Mouse (Mus musculus): ENCODE data around the gene Sdhb. TPM values are rescaled to one million over a fixed set of nuclear protein-coding genes. Genes with fewer than 3 reads are reported as not detected.

Sdhb gene
- polyA plus RNA-seq, 1 experiment from 2014 or later, result 401 TPM

- H3K4me1 ChIP-seq (ENCODE audit: control insufficient read depth, insufficient read depth, low read length), result peaks cover 40% of the 10 kb centered on the region
- ATAC-seq (ENCODE audit: insufficient read depth, low FRiP score), result no peak
- 67% methylated on average over 17 of the region's 17 CpGs for whole genome bisulfite sequencing
- H3K27me3 ChIP-seq (ENCODE audit: control insufficient read depth, insufficient read depth, low read length), result no peaks in the 10 kb centered on the region
- H3K9ac ChIP-seq (ENCODE audit: low read length), result peak overlapping the region; percentile 47; the same call in 1 of the 2 replicates
- H3K36me3 ChIP-seq (ENCODE audit: control insufficient read depth, insufficient read depth, low read length), result no peaks in the 10 kb centered on the region
- no peak overlapping the region for H3K4me3 ChIP-seq (replicated peaks; ENCODE audit: low read length)
- no peaks in the 10 kb centered on the region for H3K9me3 ChIP-seq (replicated peaks; ENCODE audit: control insufficient read depth, low read length)
- peak overlapping the region; percentile 37 for H3K4me2 ChIP-seq (ENCODE audit: low read depth, low read length)
- H3K27ac ChIP-seq (ENCODE audit: low read length), result peak overlapping the region; percentile 95
Observed at GRCm38 (mm10) chr4:141020220-141020619, 59.2 kb downstream of the Sdhb start.

DNA sequence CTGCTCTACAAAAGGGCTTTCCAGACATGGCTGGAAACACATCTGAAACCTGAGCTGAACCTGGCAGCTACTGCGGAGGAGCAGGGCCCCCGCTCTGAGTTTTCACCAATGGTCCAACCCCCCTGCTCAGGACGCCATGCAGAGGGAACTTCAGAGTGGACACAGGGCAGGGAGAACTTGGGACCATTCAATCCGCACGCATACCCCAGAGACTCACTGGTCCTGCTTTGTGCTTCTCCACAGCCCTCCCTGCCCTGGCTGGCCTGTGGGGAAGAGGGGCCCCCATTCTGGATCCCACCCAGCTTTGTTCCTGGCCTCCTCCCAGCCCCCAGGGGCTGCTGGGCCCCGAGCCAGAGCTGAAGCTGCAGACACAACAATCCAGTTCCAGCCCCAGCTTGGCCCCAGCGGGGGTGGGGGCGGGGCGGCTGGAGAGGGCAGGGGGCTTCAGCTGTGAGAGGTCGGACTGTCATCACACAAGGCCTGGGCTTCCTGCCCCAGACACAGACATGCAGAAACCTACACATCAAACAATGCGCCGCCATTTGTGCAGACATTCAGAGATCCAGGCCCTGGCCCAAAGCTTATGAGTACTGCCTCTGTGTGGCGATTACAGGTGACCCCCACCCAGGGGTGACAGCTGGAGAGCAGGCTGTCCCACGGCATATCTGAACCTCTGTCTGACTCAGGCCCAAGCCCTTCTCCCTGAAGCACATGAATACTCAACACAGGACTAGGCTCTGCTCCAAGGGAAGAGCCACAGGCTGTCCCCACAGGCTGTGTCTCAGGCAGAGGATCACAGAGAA is 60.0 kb downstream of the Sdhb start:
- Histone ChIP-seq H3K9me3 (replicated peaks; ENCODE audit: control insufficient read depth, low read length) (no peaks in the 10 kb centered on the region), H3K27ac (ENCODE audit: low read length) (peak overlapping the region; percentile 95), H3K4me3 (replicated peaks; ENCODE audit: low read length) (no peak overlapping the region), H3K27me3 (ENCODE audit: control insufficient read depth, insufficient read depth, low read length) (no peaks in the 10 kb centered on the region), H3K4me2 (ENCODE audit: low read depth, low read length) (peak overlapping the region; percentile 37), H3K9ac (ENCODE audit: low read length) (peak overlapping the region; percentile 56), H3K36me3 (ENCODE audit: control insufficient read depth, insufficient read depth, low read length) (no peaks in the 10 kb centered on the region), H3K4me1 (ENCODE audit: control insufficient read depth, insufficient read depth, low read length) (peaks cover 40% of the 10 kb centered on the region)
- peak; percentile 81 for ATAC-seq (ENCODE audit: insufficient read depth, low FRiP score)
- WGBS, result 23% methylated on average over 14 of the region's 14 CpGs

GRCm38 (mm10) chr4:141021614-141021929 is 60.6 kb downstream of the Sdhb start:
- WGBS, result 46% methylated on average over 11 of the region's 11 CpGs
- H3K9ac ChIP-seq (ENCODE audit: low read length), result peak overlapping the region; percentile 56
- no peak for ATAC-seq (ENCODE audit: insufficient read depth, low FRiP score)
- H3K27ac ChIP-seq (ENCODE audit: low read length), result peak overlapping the region; percentile 95
- no peak overlapping the region for H3K4me2 ChIP-seq (ENCODE audit: low read depth, low read length)
- H3K36me3 ChIP-seq (ENCODE audit: control insufficient read depth, insufficient read depth, low read length), result no peaks in the 10 kb centered on the region
- H3K4me1 ChIP-seq (ENCODE audit: control insufficient read depth, insufficient read depth, low read length), result peaks cover 40% of the 10 kb centered on the region
- H3K27me3 ChIP-seq (ENCODE audit: control insufficient read depth, insufficient read depth, low read length), result no peaks in the 10 kb centered on the region
- no peak overlapping the region for H3K4me3 ChIP-seq (replicated peaks; ENCODE audit: low read length)
- no peaks in the 10 kb centered on the region for H3K9me3 ChIP-seq (replicated peaks; ENCODE audit: control insufficient read depth, low read length)

- H3K9me3 ChIP-seq (replicated peaks; ENCODE audit: control insufficient read depth, low read length), result no peaks in the 10 kb centered on the region
- no peak overlapping the region for H3K4me3 ChIP-seq (replicated peaks; ENCODE audit: low read length)
- H3K36me3 ChIP-seq (ENCODE audit: control insufficient read depth, insufficient read depth, low read length), result no peaks in the 10 kb centered on the region
- no peak overlapping the region for H3K4me2 ChIP-seq (ENCODE audit: low read depth, low read length)
- peak overlapping the region; percentile 9; the same call in 1 of the 2 replicates for H3K27ac ChIP-seq (ENCODE audit: low read length)
- no peaks in the 10 kb centered on the region for H3K27me3 ChIP-seq (ENCODE audit: control insufficient read depth, insufficient read depth, low read length)
- no peak for ATAC-seq (ENCODE audit: insufficient read depth, low FRiP score)
- H3K9ac ChIP-seq (ENCODE audit: low read length), result no peak overlapping the region
- H3K4me1 ChIP-seq (ENCODE audit: control insufficient read depth, insufficient read depth, low read length), result peaks cover 40% of the 10 kb centered on the region
- WGBS, result 37% methylated on average over 9 of the region's 9 CpGs
Observed at GRCm38 (mm10) chr4:141024052-141024451, 63.0 kb downstream of the Sdhb start.

DNA sequence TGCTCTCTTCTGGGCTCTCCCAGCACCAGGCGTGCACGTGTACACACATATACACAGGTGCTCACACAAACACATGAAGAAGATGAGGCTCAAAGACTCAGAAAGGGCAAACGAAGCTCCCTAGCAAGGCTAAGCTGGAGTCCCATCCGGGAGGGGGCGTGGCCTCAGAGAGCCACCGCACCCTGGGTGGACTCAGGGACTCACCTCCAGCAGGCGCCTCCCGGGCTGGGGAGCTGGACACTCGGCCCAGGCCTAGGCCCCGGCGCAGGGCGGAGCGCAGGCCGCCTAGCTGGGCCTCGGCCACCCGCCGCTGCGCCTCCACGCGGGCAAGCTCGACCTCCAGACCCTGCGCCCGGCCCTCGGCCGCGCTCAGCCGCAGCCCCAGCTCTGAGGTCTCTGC is 64.0 kb downstream of the Sdhb start:
- Histone ChIP-seq H3K27me3 (ENCODE audit: control insufficient read depth, insufficient read depth, low read length) (no peaks in the 10 kb centered on the region), H3K9me3 (replicated peaks; ENCODE audit: control insufficient read depth, low read length) (no peaks in the 10 kb centered on the region), H3K4me1 (ENCODE audit: control insufficient read depth, insufficient read depth, low read length) (peaks cover 34% of the 10 kb centered on the region), H3K36me3 (ENCODE audit: control insufficient read depth, insufficient read depth, low read length) (no peaks in the 10 kb centered on the region), H3K9ac (ENCODE audit: low read length) (no peak overlapping the region), H3K4me2 (ENCODE audit: low read depth, low read length) (no peak overlapping the region), H3K4me3 (replicated peaks; ENCODE audit: low read length) (no peak overlapping the region), H3K27ac (ENCODE audit: low read length) (no peak overlapping the region)
- 74% methylated on average over 27 of the region's 27 CpGs for WGBS
- no peak for ATAC-seq (ENCODE audit: insufficient read depth, low FRiP score)

Other genes with a start within 250 kb of the Sdhb start
- 0.05 and 0.21 TPM in 2 replicates for gene Padi6, start 218.6 kb upstream of the Sdhb start, polyA plus RNA-seq (2015; fragmentation: Nextera tagmentation; extraction: Ambion mirVana)
- 2.0 and 2.4 TPM in 2 replicates for gene Padi4, start 187.0 kb upstream of the Sdhb start, polyA plus RNA-seq (2015; fragmentation: Nextera tagmentation; extraction: Ambion mirVana)
- 0.09 and 0.18 TPM in 2 replicates for gene Padi3, start 150.6 kb upstream of the Sdhb start, polyA plus RNA-seq (2015; fragmentation: Nextera tagmentation; extraction: Ambion mirVana)
- gene Padi1, start 115.4 kb upstream of the Sdhb start, polyA plus RNA-seq (2015; fragmentation: Nextera tagmentation; extraction: Ambion mirVana), result 0.31 and 0.91 TPM in 2 replicates
- 3.2 and 4.0 TPM in 2 replicates for gene Padi2, start 54.9 kb upstream of the Sdhb start, polyA plus RNA-seq (2015; fragmentation: Nextera tagmentation; extraction: Ambion mirVana)
- gene Atp13a2, start 25.7 kb downstream of the Sdhb start, polyA plus RNA-seq (2015; fragmentation: Nextera tagmentation; extraction: Ambion mirVana), result 37.9 and 41.7 TPM in 2 replicates
- gene Mfap2, start 49.2 kb downstream of the Sdhb start, polyA plus RNA-seq (2015; fragmentation: Nextera tagmentation; extraction: Ambion mirVana), result 423 and 500 TPM in 2 replicates
- gene Crocc, start 99.3 kb downstream of the Sdhb start, polyA plus RNA-seq (2015; fragmentation: Nextera tagmentation; extraction: Ambion mirVana), result 2.8 and 3.0 TPM in 2 replicates
- 97.5 and 102 TPM in 2 replicates for gene Necap2, start 117.2 kb downstream of the Sdhb start, polyA plus RNA-seq (2015; fragmentation: Nextera tagmentation; extraction: Ambion mirVana)
- 0.08 TPM in 1 of 2 replicates, not detected in the other for gene Spata21, start 127.1 kb downstream of the Sdhb start, polyA plus RNA-seq (2015; fragmentation: Nextera tagmentation; extraction: Ambion mirVana)
- gene Szrd1, start 178.6 kb downstream of the Sdhb start, polyA plus RNA-seq (2015; fragmentation: Nextera tagmentation; extraction: Ambion mirVana), result 51.6 and 53.0 TPM in 2 replicates
- gene Fbxo42, start 186.7 kb downstream of the Sdhb start, polyA plus RNA-seq (2015; fragmentation: Nextera tagmentation; extraction: Ambion mirVana), result 18.3 and 22.0 TPM in 2 replicates

Data from stomach, embryonic 16.5 days (tissue).